Mouse (Mus musculus): ENCODE data around the gene Acvrl1.

Gene Acvrl1

DNA sequence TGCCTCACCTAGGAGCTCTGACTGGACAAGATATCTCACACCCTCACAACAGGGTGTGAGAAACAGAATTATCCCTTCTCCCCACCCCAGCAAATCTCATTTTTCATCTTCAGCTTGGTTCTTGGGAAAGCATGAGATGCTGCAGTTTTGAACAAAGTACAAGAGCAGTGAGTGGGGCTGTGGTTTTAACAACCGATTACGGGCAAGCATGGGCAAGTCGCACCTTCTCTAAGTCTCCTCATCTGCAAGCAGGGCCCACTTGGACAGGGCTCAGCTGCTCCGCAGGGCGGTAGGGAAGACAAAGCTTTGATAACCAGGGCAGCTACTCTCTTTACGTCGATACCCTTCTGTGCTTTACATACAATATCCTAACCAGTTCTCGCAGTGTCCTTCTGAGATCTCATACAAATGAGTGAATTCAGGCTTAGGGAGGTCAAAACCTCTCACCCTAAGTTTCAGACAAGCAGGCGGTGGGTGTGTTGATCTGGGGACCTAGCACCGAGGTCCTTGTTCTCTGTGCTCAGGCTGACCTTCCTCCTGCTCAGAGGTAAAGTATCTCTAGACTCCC is 42.2 kb downstream of the Acvrl1 start:
- no peak for DNase-seq (ENCODE audit: low read depth)

DNA sequence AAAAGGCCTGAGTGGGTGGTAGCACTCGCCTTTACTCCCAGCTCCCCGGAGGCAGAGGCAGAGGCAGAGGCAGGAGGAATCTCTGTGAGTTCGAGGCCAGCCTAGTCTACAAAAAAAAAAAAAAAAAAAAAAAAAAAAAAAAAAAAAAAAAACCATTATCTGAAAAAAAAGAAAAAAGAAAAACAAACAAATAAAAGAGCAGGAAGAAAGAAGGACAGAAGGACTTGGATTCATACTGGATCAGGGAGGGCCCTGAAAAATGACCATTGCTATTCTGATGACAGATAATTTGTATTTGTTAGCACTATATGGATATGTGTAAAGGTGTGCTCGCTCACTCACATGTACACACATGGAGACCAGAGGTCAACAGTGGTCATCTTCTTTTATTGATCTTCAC is 43.0 kb downstream of the Acvrl1 start:
- DNase-seq (ENCODE audit: low read depth), result no peak

DNA sequence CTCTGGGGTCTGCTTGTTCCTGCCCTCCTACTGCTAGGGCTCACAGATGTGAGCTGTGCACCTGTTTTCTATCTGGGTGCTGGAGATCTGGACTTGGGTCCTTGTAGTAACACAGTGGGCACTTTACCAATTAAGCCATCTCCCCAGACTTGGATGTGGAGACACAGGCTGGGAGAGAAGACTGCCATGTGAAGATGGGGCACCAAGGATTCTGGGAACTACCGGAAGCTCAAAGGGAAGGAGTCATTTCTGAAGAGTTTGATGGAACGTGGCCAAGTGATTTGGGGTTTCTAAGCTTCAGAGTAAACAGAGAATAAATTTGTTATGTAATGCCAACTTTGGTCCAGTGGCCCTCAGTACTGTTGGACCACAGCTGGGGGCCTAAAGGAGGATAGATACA is 43.7 kb downstream of the Acvrl1 start:
- DNase-seq (ENCODE audit: low read depth), result no peak

DNA sequence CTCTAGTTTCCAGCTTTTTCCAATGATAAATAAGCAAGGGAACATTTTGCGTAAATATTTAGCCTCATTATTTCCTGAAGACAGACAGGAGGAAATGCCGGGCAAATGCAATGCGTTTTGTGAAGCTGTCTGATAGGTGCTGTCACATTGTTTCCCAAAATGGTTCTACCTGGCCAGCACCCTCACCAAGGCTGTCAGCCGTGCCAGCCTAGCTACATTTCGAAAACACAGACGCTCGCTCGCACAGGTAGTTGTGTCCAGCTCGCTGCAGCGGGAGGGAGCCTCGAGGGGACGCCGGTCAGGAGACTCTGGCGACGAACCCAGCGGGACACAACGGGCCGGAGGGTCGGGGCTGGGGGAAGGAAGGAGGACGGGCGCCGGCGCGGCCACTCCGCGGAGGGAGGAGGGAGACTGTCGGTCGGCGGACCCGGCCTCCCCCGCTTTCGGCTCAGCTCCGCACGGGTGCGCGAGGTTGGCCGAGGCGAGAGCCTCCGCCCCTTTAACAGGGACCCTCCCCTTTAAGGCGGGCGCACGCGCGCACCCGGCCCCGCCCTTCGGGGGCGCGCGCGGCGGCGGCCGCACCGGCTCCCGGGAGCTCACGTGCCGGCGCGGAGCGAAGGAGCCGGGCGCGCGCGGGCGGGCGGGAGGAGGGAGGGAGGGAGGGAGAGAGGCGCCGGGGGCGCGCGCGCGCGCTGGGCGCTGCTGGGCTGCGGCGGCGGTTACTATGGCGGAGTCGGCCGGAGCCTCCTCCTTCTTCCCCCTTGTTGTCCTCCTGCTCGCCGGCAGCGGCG is 45.3 kb downstream of the Acvrl1 start, which contains the start of gene Acvr1b:
Acvr1b (plus strand) TSS at position 647 of the 791 bp plus-strand sequence.
- DNase-seq (ENCODE audit: low read depth), result peak; percentile 95

DNA sequence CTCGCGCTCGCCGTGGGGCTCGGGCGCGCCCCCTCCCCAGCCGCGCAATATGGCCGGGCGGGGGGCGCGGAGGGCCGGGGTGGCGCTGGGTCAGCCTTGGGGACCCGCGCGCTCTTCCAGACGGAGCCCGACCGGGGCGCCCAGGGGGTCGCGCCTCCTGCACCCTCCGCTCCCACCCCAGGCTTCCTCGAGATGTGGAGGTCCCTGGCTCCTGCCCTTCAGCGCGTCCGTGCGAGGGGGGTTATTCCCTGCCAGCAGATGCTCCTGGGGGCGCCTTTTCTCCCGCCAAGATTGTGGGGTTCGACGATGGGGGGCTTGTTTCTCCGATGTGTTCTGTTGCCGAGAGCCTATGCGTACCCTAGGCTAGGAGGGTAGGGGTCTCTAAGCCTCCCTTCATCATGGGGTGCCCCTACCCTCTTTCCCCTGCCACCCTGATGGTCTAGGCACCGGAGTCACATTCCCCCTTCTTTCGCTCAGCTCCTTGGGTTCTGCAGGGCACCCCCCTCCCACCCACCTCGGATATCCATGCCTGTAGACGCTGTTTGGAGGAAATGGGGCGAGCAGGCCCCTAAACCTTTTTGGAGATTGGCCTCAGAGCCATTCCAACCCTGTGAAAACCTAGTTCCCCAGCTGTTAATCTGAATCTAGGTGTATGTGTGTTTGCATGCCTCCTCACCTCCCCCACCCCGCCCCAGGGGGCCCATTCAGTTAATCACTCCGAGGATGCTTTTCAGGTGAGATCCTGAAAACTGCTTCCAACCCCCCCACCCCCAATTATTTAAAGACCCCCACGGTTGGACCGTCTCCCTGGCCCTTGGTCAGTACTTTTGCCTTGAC is 46.2 kb downstream of the Acvrl1 start:
- peak; percentile 45 for DNase-seq (ENCODE audit: low read depth)

DNA sequence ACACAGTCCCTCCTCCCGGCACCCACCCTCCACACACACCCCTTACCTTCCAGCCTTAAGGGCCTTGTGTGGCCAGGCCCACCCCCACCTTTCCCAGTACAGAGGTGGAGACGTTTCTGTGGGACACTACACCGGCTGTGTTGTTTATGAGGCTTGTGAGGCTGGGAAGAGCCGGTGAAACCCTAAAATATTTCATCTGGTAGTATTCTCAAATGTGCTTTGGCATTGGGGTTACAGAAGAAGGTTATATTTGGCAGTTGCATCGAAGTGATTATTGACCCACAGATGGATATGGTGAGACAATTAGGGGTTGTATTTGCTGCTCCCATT is 46.8 kb downstream of the Acvrl1 start:
- DNase-seq (ENCODE audit: low read depth), result no peak

DNA sequence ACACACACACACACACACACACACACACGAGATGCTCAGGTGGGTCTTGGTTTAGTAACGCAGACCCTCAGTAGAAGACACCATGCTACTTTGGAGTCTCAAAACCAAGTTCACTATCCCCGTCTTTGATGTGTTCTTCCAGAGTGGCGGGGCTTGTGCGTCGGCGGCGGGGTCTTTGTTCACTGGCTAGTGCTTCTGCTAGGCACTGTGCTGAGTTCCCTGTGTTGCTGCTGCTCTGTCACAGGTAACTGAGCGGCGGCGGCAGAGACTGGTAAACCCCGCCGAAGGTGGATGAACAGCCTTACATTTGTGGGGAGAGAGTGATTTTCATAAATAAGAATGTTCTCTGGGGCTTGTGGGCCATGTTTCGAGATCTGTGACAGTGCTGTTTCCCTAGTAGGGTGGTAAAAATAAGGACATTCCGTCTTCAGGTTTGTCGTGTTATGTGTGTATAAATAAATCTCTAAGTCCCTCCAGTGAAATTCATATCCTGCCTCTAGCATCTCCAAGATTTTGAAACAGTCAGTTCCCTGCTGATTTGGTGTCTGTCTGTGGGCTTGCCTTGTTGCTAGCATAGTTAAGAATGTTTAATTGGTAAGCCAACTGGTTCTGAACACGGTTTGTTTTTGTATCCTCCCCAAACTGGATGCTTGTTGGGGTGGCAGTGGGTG is 47.4 kb downstream of the Acvrl1 start:
- peak; percentile 53 for DNase-seq (ENCODE audit: low read depth)

DNA sequence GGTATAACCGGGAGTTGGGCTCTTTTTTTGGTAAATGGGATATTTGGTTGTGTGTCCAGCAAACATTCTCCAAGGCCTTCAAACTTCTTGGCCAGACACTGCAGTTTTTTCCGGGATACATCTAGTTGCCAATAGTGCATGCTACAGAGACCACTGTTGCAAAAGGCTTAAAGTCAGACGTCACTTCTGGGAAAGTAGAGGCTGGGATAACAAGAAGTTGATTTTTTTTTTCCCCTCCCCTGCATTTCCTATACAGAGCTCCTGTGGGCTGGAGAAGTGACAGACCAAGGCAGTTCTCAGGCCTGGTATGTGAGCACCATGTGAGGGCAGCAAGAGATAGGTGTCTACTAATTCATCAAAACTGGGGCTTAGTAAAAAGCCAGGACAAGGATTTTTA is 48.0 kb downstream of the Acvrl1 start:
- no peak for DNase-seq (ENCODE audit: low read depth)

DNA sequence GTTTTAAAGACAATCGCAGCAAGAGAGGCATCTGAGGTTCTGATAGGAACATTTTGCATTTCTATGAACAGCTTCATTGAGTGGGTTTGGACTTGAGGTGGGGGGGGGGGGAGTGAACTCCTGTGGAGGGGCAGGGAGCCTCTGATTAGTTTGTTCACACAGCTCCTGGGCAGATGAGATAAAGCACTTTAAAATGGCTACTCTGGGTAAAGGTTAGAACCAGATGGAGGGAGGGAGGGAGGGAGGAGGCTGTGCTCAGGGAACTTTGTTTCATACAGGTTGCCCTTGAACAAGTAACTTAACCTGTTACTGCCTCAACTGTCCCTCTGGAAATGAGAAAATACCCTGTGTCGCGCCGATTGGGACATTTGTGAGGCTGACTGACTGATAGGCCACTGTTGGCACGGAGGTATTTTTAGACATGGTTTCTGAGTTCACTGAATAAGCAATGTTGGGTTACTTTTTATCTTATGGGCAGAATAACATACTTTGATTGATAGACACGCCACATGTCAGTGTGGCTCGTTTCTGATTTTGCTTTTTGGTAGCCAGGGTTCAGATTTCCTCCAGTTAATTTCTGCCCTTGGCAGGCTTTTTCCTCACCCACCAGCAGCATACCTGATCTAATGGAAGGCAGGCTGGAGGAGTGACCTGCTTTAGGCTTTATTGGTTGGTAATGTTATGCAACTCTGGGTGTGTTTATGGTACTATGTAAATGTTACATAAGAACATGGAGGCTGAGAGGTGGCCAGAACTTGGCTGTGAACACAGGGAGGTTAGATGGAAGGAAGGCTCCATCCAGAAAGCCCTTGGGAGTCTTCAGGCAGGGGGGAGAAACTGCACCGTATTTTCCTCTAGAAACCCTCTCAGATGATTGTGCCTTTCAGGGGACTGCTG is 48.7 kb downstream of the Acvrl1 start:
- DNase-seq (ENCODE audit: low read depth), result no peak

DNA sequence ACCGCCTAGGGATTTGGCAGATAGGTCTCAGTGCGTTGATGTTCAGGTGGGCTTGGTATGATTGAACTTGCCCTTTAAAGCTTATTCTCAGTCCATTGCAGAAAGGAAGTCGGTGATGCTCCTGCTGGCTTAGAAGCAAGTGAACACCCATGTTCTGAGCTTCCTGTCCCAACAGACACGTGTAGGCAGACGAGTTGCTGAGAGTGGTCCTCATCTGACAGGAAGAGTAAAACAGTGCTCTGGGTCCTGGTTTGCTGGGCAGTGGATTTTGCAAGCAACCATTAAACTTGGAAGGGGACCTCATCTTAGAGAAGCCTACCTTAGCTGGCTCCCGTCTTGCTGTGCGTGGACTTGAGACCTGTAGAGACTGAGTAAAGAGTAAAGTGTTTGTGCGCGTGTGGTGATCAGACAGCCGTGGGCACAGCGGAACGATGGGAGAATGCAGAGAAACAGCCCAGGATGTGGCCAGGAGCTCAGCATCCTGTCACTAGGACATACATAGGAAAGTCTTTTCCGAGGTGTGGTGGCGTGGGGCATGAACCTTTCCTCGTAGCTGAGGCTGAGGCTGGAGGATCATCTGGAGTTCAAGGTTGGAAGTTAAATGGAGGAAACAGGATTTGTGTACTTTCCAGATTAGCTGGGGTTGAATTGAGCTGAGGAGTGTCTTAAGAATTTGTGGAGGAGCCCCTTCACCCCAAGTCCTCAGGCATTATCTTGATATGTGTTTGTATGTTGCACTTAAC is 52.2 kb downstream of the Acvrl1 start:
- peak; percentile 76 for DNase-seq (ENCODE audit: low read depth)

DNA sequence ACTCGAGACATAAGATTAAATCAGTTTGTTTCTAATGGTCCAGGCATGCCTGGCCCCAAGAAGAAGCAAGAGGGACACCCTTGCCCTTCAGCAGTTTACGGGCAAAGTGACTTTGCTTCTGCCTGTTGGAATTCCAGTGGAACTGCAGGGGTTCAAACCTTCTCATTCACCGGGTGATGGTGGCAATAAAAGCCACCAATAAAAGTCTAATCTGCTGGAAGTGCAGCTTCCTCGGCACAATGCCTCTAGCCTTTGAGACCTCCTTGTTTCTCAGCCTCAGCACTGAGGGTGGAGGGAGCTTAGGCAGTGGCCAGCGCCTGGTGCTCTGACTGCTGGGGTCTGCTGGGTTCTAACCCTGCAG is 52.8 kb downstream of the Acvrl1 start:
- DNase-seq (ENCODE audit: low read depth), result no peak

DNA sequence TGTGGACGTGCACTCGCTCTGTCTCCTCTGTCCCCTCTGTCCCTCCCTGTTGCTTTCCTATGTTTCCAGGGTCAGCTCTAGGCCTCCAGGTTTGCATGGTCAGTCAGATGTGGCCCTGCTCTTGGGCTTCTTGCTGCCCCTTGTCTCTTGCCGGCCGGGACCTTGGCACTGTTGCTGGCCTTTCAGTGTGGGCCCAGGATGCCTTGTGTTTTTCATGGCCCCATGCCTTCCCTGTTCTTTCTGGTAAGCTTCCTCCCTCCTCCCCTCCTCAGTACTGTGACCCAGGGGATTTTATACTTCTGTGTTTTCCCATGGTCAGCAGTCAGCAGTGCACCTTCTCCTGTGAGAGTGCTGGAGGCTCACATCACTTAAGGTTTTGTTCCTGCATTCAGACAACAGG is 53.2 kb downstream of the Acvrl1 start:
- DNase-seq (ENCODE audit: low read depth), result no peak

DNA sequence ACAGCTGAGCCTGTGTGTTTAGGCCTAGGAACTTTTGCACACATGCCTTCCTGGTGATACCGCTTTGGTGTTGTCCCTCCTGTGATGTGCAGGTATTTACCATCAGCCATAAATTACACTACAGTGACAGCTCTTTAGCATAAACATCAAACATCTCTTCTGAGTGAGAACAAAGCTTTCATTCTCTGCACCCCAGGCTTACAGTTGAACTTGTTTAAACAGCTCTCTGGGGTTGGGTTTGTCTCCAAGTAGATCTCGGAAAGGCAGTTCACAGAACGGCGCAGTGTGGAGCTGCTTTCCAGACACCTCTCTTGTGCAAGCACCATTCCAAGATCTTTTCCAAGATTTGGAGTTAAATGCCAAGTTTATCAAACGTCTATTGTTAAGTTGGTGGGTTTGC is 54.4 kb downstream of the Acvrl1 start:
- DNase-seq (ENCODE audit: low read depth), result no peak

DNA sequence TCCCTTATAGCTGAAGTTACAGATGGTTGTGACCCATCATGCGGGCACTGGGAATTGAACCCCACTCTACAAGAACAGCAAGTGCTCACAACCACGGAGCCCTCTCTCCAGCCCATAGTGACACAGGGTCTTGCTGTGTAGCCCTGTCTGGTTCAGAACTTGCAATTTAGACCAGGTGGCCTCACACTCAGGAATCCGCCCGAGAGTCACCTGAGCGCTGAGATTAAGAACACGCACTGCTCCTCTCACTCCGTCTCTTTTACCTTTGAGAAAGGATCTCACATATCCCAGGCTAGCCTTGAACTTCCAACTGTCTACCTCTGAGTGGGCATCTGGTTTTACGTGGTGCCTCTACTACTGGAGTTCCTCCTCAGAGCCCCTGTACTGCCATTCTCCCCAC is 56.0 kb downstream of the Acvrl1 start:
- no peak for DNase-seq (ENCODE audit: low read depth)

DNA sequence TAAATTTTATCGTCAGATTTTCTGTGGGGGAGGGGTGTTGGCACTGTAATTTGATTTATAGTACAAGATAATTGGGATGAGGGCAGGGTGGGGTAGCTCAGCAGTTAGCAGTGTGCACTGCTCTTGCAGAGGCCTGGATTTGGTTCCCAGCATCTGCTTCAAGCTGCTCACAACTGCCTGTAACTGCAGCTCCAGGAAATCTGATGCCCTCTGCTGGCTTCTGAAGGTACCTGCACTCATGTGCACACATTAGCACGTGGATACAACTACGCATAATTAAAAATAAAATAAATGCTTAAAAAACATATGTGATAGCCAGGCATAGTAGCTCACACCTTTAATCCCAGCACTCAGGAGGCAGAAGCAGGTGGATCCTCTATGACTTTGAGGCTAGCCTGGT is 57.2 kb downstream of the Acvrl1 start:
- DNase-seq (ENCODE audit: low read depth), result no peak

DNA sequence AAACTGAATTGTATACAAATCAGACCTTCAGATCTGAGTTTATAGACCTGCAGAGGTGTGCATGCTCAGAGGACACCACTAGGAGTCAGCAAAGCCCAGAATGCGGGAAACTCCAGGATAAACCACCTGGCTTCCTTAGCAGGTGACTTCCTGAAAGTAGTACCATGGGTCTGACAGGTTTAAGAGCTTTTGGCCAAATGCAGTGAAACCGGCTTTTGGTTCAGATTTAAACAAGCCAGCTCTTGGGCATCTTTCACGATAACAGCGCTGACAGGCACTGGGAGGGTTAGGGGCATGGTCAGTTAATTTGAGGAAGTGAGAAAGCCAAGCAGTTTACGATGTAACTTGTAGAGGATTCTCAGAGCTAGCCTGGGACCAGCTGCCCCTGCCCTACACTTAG is 59.6 kb downstream of the Acvrl1 start:
- no peak for DNase-seq (ENCODE audit: low read depth)

DNA sequence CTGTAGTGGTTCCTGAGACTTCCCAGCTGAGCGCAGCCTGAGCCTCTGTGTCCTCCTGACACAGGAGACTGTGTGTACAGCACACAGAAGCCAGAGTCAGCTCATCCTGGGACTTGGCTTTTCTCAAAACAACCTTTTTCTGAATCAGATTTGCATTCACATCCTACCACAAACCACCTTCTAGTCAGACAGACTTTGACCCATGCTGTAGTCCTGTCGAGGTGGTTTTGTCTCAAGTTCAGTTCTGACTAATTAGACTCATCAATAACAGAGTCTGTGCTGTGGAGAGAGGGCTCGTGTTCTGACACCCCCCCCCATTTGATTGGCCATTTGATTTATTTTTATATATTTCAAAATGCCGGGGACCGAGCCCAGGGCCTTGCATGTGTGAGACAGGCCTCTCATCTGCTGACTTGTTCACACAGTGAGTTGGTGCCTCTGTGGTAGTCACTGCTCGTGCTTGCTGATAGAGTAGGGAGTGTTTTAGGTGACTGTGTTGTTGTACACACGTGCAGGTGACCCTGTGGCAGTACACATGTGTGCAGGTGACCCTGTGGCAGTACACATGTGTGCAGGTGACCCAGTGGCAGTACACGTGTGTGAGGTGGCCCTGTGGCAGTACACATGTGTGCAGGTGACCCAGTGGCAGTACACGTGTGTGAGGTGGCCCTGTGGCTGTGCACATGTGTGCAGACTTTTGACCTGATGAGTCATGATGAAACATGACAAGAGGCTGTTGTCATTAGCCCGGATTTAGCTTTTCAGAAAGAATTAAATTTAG is 61.8 kb downstream of the Acvrl1 start:
- no peak for DNase-seq (ENCODE audit: low read depth)

DNA sequence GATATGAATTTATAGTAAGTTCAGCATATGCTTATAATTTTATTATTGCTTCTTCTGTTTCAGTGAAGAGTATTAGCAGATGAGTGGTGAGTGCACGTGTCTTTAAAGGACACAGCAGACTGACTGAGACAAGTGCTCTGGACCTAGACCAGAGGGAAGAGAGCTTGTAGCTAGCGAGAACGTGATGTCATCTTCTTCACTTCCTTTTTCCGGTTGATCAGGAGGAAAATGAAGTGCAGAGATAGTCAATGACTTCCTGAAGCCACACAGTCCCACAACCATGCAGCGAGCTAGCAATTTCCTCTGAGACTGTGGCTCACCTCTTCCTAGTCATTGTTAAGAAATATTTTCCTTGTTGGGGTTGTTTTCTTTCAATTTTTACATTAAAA is 62.4 kb downstream of the Acvrl1 start:
- DNase-seq (ENCODE audit: low read depth), result peak; percentile 77

DNA sequence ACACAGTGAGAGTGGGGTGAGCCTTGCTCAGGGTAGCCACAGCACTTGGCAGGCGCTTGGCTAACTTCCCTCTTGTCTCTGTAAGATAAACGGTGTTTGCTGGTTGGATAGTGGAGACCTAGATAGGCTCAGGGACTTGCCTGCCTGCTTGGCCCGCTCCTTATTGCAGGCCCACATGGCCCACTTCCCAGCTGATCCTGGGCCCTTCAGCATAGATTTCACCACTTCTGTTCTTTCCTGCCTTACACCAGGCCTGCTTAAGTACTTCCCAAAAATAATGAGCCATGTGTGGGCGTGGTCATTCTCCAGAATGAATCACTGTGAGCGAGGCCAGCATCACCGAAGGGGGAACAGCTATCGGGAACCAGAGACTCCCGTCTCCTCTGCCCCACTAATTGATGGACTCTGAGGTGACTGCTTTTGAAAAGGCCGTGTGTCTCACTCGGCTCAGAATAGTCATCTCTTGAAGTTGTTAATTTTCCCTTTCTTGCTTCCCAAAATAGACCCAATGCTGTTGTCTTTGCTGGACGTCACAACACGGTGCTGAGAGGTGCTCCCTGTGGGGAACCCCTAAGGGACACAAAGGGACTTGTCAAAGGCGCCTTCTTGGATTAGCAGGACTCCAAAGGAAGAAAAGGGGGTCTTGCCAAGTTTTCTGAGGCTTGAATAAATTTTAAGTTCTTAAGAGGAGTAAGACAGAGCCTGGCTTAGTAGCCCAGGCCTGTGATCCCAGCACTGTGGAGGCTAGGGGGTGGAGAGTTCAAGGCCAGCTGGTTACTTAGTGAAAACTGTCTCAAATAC is 63.3 kb downstream of the Acvrl1 start:
- no peak for DNase-seq (ENCODE audit: low read depth)

Measured in naive thymus-derived CD4-positive, alpha-beta T cell, adult 2 months (primary cell).